Mouse (Mus musculus): ENCODE measurements around the gene Jade3.
"Not testable (repeated sequence)": the region's sequence is repeated elsewhere in the genome, so short reads cannot be mapped to it uniquely, and the experiment has no call there.

The Jade3 gene

GRCm38 (mm10) chrX:20425140-20425838, at the start of gene Jade3:
TSS of gene Jade3 (plus strand) at chrX:20425688.
- peak; percentile 85 for DNase-seq (ENCODE audit: low spot score)

DNA sequence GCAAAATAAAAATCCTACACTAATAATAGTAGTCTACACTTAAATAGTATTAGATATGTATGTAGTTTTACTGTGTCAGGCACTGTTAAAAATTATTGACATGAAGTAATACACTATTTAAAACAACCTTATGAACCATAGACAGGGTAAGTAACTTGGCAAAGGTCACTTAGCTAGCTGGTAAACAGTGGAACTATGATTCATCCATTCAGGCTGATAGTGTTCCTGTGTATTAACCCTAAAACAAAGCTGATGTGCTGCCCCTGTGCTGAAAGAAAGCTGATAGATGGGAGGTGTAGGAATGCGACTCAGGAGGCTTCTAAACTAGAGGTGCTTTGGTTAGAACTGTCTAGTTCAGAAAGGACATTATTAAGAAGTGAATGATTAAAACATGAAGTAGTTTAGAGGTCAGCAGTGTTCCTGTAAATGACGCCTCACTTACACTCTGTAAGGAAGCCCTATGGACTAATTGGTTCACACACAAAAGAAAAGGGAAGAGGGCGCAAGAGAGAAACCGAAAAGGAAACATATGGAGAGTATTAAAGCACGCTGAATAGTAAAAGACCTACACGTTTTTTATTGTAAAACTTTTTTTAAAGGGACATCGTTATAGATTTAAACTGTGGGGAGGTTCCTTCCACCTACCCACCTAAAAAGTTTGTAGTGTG, 46.0 kb upstream of the Jade3 start:
- DNase-seq (ENCODE audit: low spot score), result no peak

GRCm38 (mm10) chrX:20382260-20382659, 43.2 kb upstream of the Jade3 start:
- DNase-seq (ENCODE audit: low spot score), result no peak

- DNase-seq (ENCODE audit: low spot score), result no peak
Measured at GRCm38 (mm10) chrX:20387006-20387405, 38.5 kb upstream of the Jade3 start.

DNA sequence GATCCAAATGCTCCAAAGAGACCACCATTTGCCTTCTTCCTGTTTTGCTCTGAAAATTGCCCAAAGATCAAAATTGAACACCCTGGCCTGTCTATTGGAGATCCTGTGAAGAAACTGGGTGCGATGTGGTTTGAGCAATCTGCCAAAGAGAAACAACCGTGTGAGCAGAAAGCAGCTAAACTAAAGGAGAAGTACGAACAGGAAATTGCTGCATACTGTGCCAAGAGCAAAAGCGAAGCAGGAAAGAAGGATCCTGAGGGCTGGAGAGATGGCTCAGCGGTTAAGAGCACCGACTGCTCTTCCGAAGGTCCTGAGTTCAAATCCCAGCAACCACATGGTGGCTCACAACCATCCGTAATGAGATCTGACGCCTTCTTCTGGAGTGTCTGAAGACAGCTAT, 33.5 kb upstream of the Jade3 start:
- not testable (repeated sequence) for DNase-seq (ENCODE audit: low spot score)

GRCm38 (mm10) chrX:20392942-20393341, 32.5 kb upstream of the Jade3 start:
- no peak for DNase-seq (ENCODE audit: low spot score)

GRCm38 (mm10) chrX:20404068-20404467, 21.4 kb upstream of the Jade3 start:
- peak; percentile 35 for DNase-seq (ENCODE audit: low spot score)

- no peak for DNase-seq (ENCODE audit: low spot score)
Measured at GRCm38 (mm10) chrX:20406909-20407308, 18.6 kb upstream of the Jade3 start.

DNA sequence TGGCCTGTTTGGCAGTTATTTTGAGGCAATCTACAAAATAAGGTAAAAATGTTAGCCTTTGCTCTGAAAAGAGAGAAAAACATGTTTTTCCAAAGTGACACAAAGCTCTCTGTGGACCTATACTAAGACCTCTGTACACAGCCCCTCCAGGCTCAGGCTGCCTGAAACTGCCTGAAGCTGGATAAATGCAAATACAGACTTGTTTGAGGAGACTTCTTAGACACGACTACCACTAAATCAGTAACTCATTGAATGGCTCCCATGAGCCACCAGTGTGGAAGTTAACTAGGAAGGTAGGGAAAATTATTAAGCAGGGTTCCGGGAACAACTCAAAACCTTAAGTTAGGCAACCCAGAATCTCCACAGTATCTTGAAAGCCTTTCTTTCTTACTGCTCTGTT, 17.8 kb upstream of the Jade3 start:
- no peak for DNase-seq (ENCODE audit: low spot score)

DNA sequence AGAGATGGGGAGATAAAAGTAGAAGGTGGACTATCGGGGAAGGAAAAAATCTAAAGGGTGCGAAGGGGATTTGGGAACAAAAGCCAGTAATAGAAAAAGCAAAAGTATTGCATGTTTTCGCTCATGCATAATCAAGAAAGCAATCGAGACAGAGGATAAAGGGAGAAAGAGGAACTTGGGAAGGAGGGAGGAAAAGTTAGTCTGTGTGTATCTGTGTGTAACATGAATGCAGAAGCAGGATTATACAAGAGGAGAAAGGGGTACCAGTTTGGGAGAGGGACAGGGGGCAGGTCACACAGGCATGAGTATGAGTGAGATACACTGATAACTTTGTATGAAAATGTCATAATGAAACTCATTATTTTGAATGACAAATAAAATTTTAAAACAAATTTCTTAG, 14.1 kb upstream of the Jade3 start:
- DNase-seq (ENCODE audit: low spot score), result no peak

GRCm38 (mm10) chrX:20412221-20412620, 13.3 kb upstream of the Jade3 start:
- DNase-seq (ENCODE audit: low spot score), result no peak

- DNase-seq (ENCODE audit: low spot score), result no peak
Measured at GRCm38 (mm10) chrX:20414885-20415622, 10.4 kb upstream of the Jade3 start.

DNA sequence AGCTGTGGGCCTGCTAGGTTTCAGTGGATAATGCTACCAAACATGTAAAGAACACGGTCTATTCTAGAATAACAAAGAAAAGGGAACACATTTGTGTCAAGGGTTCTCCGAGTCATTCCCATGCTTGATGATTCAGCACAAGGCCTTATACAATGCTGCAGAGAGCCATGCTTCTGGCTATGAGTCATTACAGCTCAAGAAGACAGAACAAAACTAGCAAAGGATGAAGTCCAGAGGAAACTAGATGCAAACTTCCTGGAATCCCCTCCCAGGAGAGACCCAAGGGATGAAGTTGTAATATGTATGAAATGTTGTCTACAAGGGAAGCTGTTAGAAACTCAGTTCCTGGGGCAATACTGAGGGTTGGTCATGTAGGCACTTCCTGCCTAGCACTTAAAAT, 7.0 kb upstream of the Jade3 start:
- no peak for DNase-seq (ENCODE audit: low spot score)

GRCm38 (mm10) chrX:20419536-20419935, 6.0 kb upstream of the Jade3 start:
- no peak for DNase-seq (ENCODE audit: low spot score)

DNA sequence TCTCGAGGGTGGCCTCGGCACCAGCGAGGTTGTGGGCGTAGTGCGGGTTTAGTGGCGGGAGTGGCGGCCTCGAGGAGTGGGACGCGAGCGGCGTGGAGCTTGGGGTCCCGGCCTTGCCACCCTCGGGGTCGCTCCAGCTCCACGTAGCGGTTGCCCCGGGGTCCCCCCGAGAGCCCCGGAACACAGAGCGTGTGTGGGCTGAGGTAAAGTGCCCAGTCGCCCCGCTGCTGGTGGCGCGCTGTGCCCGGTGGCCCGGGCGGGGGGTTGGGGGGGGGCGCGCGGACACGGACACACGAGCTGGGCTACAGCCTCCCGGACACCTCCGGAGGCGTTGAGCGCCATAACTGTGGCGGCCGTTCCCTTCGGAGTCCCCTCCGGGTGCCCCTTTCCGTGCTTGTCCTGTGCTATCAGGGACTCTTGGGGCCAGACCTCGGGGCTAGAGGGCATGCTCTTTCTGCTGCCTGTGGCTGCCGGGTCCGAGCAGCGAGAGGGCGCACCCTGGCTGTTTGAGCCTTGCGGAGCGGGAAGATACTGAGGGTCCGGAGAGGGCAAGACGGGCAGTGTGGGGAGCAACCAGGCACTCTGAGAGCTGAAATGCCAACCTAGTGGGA, 456 bp downstream of the Jade3 start:
- DNase-seq (ENCODE audit: low spot score), result peak; percentile 41

GRCm38 (mm10) chrX:20483213-20483612, 57.7 kb downstream of the Jade3 start:
- no peak for DNase-seq (ENCODE audit: low spot score)

GRCm38 (mm10) chrX:20497682-20498081, 72.2 kb downstream of the Jade3 start:
- no peak for DNase-seq (ENCODE audit: low spot score)

- no peak for DNase-seq (ENCODE audit: low spot score)
Measured at GRCm38 (mm10) chrX:20520290-20520939, 94.9 kb downstream of the Jade3 start.

GRCm38 (mm10) chrX:20521578-20521977, 96.1 kb downstream of the Jade3 start:
- no peak for DNase-seq (ENCODE audit: low spot score)

DNA sequence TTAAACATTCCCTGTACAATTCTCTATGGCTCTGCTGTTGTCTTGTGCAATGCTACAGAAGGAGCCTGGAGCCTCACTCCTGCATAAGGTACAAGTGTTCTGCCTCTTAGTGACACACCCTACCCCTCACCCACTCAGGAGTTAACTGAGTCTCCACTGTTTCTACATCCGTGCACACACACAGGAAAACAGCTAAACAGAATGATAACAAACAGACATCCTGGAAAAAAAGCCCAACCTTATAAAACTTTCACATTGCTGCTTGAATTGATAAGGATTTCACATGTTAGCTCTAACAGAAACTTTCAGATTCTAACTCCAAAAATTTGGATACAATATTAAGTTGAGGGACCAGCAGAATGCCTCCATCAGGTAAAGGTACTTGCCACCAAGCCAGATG, 107.1 kb downstream of the Jade3 start:
- DNase-seq (ENCODE audit: low spot score), result no peak

- no peak for DNase-seq (ENCODE audit: low spot score)
Measured at GRCm38 (mm10) chrX:20543867-20544266, 118.4 kb downstream of the Jade3 start.

DNA sequence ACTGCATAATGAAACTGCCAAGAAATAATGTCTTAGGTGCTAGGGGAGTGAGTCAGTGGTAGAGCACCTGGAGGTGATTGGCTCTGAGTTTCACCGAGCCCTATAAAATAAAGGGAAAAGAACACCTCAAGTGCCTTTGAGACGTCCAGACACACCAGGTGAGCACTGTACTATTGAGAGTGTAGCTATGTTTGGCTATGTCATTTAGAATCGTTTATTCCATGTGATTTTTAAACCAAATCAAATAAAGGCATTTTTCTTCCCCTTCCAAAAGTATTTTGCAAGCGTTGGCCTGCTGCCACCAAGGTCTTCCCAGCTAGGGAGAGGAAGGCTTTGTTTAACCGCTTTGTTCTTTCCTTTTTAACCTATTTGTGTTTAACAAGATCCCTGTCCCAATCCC, 122.1 kb downstream of the Jade3 start:
- DNase-seq (ENCODE audit: low spot score), result no peak
